Mouse (Mus musculus) frontal cortex, adult 2 months (tissue): ENCODE measurements at regions not wholly inside any gene's neighbourhood (a gene's known extent, or its start where the extent isn't known, plus 50 kb on each side); places are given as distances from the start of the nearest gene placed in this dataset.

Experiments used
- DNase-seq, 2 experiments: peaks; one replicate each; pipeline ENCODE4 v3.0.0; 2022; ENCODE audit warnings: low spot score in 1 of 2; ENCODE audit errors: extremely low spot score in 1 of 2

DNA sequence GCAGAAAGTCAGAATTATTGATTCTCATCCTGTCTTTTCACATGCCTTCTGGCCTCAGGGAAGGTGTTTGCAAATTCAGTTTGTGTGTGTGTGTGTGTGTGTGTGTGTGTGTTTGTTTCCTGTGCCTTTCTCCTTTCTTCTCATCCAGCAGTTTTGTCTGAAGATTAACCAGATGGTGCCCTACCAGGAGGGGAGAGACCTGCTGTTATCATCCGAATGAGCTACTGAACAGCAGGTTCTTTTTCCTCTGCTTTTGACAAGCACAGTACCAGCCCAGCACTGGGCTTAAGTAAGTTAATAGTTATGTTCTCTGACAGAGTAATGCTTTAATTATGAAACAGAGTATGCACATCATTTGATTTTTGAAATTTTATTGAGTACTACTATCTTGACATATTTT, 176.8 kb upstream of the Tle1 start:
- no peak for DNase-seq

DNA sequence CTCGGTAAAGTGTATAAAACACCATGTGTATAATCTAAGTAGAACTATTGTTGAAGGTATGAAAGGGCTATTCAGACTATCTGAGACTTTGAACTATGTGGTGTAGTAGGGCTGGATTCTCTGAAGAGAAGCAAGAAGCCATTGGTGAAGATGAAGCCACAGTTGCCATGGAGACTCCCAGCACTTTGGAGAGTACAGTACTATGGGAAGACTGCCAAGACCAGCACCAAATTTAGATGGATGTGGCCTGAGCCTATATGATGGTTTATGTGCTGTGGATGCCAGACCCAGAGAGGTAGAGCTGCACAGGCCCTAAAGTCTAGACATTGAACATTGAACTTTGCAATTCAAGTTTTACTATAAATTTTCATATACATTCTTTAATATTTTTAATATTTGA, 151.3 kb upstream of the Tle1 start:
- DNase-seq = peak in 1 of 2 experiments; percentile 22

DNA sequence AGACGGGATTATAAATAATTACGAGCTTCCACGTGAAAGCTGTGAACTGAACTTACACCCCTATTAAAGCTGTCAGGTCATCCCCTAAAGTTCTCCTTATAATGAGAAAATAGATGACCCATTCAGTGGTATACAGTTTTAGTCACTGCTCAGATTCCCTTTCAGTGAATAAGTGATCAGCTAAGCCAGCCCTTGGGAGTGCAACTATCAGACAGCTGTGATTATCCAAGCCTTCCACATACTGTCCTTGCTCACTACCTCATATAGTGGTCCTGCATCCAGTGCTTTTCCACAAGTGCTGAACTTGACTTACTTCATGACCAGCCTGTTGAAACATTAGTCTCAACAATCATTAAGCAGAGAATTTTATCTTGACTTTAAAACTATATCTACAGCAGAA, 131.2 kb upstream of the Tle1 start:
- no peak for DNase-seq

DNA sequence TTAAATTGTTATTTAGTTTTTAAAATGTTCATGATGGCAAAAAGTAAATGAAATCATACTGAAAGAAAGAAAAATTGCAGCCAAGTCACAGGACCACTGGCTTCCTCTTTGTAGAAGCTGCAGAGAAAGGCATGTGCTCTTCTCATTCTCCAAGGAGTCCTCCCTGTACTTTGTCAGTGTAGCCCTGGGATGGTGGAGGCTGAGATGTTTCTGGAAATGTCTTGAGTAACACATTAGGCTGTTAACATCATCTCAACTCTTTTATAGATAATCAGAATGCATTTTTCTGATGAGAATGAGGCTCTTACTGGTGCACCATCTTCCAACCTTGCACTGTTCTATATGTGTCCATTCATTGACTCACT, 128.3 kb upstream of the Tle1 start:
- no peak for DNase-seq

DNA sequence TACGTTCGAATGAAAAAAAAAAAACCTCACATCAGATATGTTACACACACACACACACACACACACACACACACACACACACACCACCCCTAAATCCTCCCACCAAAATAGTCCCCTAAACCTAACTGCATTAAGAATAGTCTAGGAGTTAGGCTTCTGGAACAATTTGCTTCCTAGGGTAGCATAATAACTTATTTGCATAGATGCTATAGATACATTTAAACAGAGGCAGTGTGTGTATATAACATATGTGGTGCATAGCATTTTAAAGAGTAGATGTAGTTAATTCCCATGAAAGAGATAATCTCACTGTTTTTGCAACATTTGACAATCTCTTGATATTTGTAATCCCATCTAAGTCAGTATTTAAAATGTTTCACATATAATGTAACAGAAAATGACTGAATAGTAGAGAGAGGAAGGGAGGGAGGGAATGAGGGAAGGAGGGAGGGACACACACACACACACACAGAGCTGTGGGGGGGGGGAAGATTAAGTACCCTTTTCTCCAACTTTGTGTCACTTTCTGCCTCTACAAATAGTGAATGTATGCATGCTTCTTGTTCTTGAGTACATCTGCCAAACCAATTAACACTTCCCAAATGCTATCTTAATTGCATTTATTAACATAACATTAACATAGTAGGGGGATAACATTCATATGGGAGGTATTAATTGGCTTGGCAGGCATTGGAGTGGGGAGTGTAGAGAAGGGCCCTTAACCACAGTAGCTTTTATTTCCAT, 127.7 kb upstream of the Tle1 start:
- DNase-seq = no peak

DNA sequence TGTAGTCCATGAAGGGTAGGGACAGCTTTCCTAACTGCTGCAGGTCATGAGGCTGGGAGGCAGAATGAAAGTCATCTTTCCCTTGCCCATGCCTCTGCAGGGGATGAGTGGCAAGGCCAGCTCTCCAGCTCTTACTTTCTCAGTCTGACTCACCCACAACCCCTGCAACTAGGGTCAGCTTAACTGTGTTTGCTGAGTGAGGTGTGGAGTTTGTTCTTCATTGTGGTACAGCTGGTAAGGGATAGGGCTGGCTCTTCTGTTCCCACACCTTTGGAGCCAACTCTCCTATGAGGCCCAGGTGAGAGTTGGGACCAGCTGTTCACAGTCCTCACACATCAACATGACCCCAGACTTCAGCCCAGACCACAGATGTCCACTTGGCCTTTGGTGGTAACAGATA, 124.2 kb upstream of the Tle1 start:
- no peak for DNase-seq

DNA sequence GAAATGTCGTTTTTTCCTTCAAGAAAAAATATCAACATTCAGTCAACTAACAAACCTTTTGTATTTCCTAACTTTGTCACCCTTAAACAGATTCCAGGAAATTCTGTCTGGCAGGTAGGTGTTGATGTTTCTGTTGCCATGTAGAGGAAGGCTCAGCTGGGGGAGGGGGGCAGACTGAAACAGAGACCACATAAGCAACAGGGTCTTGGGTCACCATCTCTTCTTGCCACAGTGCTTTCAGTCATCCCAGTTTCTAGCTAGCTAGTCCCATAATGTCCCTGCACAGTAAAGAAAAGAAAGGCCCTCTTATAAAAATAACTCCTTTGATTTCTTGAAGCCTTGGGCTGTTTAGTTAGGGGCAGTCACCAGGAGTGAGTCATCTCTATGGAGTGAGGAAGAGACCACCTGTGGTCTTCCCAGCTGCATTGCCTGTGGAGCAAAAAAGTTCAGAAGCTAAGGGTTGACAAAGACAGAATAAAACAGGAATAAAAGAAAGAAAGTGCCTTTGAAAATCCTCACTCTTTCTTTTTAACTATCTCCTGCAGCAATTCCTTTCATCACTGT, 84.5 kb upstream of the Tle1 start:
- no peak for DNase-seq

DNA sequence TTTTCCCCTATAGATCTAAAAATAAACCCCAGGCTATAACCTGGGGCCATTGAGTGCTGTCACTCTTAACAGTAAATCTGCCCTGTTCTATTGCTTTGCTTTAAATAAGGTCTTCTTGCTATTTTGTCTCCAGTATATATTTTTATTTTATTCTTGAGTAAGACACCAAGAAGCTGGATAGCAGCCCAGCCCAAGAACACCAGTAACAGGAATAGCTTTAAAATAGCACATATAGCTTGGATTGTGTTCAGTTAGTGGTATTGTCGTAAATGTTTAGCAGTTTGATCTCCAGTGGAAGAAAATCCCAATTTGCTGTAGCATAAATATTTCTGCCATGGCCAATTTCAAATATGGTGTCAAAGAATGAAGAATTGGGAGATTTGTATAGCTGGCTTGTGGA, 49.8 kb upstream of the Tle1 start:
- peak; percentile 22 to 58 for DNase-seq
